20 mouse cellular contexts compared by ENCODE assay signal in the genomic region with DNA sequence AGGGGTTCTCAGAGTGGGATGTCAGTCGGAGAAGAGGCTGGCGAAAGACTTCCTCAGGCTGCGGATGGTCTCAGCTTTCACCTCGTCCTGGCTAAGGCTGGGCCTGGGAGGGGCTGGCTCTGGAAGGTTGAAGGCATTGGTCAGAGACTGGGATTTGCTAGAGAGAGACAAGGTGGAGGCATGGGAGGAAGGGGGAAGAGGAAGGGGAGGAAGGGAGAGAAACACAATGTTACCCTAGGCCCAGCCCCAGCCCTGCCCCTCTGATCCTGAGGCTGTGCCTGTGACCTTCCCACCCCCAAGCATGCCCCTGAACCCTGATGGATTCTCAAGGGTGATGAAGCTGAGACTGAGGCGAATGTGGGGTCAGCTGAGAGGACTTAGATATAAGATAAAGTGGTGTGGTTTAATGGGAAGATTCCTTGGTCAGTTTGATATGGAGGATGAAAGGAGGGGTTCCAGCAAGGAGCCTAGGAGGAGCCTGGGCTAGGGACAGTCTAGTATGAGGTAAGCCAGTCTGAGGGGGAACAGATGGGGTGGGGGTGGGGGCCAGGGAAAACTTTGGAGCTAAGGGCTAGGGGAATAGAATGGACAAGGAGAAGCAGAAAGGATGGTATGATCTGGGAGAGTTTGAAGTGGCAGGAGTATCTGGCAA. TPM values are rescaled to one million over a fixed set of nuclear protein-coding genes. Genes with fewer than 3 reads are reported as not detected.
DNase-seq lines count a peak whose midpoint lies in the region; ATAC-seq and TF ChIP-seq lines count a peak whose summit lies in the region.
"Had no signal": no experiment of that assay in that cellular context is flagged by ENCODE, and none has a peak within 500 bp of the region (broad histone marks: within the 10 kb centered on the region; RNA-seq: fewer than 3 reads in every experiment).

No protein-coding gene starts in this region.

- no peaks in the 10 kb centered on the region for H3K27me3 ChIP-seq in hindbrain, embryonic 16.5 days (replicated peaks; ENCODE audit: control insufficient read depth, insufficient read depth, low read length)
- no peaks in the 10 kb centered on the region for H3K27me3 ChIP-seq in hindbrain, embryonic 12.5 days
- no peaks in the 10 kb centered on the region for H3K27me3 ChIP-seq in lung, embryonic 16.5 days (ENCODE audit: control insufficient read depth, insufficient read depth, low read depth, low read length)
- no peaks in the 10 kb centered on the region for H3K27me3 ChIP-seq in myocyte (ENCODE audit: control insufficient read depth, insufficient read depth, insufficient read length)
- H3K27me3 ChIP-seq: embryonic facial prominence, embryonic 12.5 days; heart, embryonic 12.5 days; liver, embryonic 12.5 days had no signal

- no peak overlapping the region for H3K27ac ChIP-seq in hindbrain, embryonic 16.5 days (ENCODE audit: low read depth, low read length)
- H3K27ac ChIP-seq in hindbrain, embryonic 12.5 days: no peak overlapping the region
- no peak overlapping the region for H3K27ac ChIP-seq in lung, embryonic 16.5 days (ENCODE audit: low read length)
- H3K27ac ChIP-seq: embryonic facial prominence, embryonic 12.5 days; liver, embryonic 12.5 days had no signal

- no peak for TF ChIP-seq POLR2A in myocyte (IDR thresholded peaks at IDR 0.05; ENCODE audit: insufficient read length, low read depth)

- WGBS in hindbrain, embryonic 16.5 days: 56% methylated on average over 5 of the region's 5 CpGs
- 58% methylated on average over 5 of the region's 5 CpGs for WGBS in hindbrain, embryonic 12.5 days
- 31% methylated on average over 5 of the region's 5 CpGs for WGBS in lung, embryonic 16.5 days

- peaks cover 6% of the 10 kb centered on the region; the same call in 1 of the 2 replicates for H3K36me3 ChIP-seq in hindbrain, embryonic 16.5 days (ENCODE audit: control insufficient read depth, insufficient read depth, low read length)
- peaks cover 8% of the 10 kb centered on the region; the same call in 1 of the 2 replicates for H3K36me3 ChIP-seq in hindbrain, embryonic 12.5 days
- H3K36me3 ChIP-seq in lung, embryonic 16.5 days (ENCODE audit: control insufficient read depth, insufficient read depth, low read length): no peaks in the 10 kb centered on the region; the same call in none of the 2 replicates
- H3K36me3 ChIP-seq in myocyte (ENCODE audit: control insufficient read depth, insufficient read depth): no peaks in the 10 kb centered on the region
- H3K36me3 ChIP-seq: embryonic facial prominence, embryonic 12.5 days had no signal

- 0 out of 2 replicates have a peak, but pooled peaks have one; percentile 1 for ATAC-seq in hindbrain, embryonic 16.5 days
- ATAC-seq in hindbrain, embryonic 12.5 days (ENCODE audit: low FRiP score): no peak
- peak; percentile 37 for ATAC-seq in lung, embryonic 16.5 days (ENCODE audit: low read depth)
- ATAC-seq: liver, embryonic 12.5 days had no signal

- intact Hi-C loops in gastrocnemius, postnatal 36 days (cut with DNase I): no loop called here

- peak; percentile 8 for DNase-seq in embryo, embryonic 10 days (ENCODE audit: low spot score)
- no peak for DNase-seq in embryo, embryonic 10.5 days (ENCODE audit: low spot score)
- DNase-seq in lung, postnatal 25 days (ENCODE audit: low spot score): no peak
- no peak for DNase-seq in gastrocnemius, postnatal 36 days
- DNase-seq: adrenal gland, adult 2 months; cerebellum, postnatal 36 days; kidney, adult 11 months; left cerebral cortex, postnatal 4 days; right cerebral cortex, postnatal 4 days; thymus, adult 18-20 months had no signal

- H3K9ac ChIP-seq in hindbrain, embryonic 16.5 days (ENCODE audit: low read depth, low read length): no peak overlapping the region
- H3K9ac ChIP-seq in hindbrain, embryonic 12.5 days: no peak overlapping the region
- no peak overlapping the region for H3K9ac ChIP-seq in lung, embryonic 16.5 days (ENCODE audit: low read length)
- H3K9ac ChIP-seq: embryonic facial prominence, embryonic 12.5 days; liver, embryonic 12.5 days had no signal

- no peaks in the 10 kb centered on the region for H3K79me2 ChIP-seq in myocyte (ENCODE audit: control insufficient read depth, insufficient read depth)

- H3K4me3 ChIP-seq in hindbrain, embryonic 16.5 days (ENCODE audit: low read length): no peak overlapping the region
- no peak overlapping the region for H3K4me3 ChIP-seq in hindbrain, embryonic 12.5 days
- H3K4me3 ChIP-seq in lung, embryonic 16.5 days (ENCODE audit: low read length): no peak overlapping the region
- no peak overlapping the region for H3K4me3 ChIP-seq in myocyte
- H3K4me3 ChIP-seq: embryonic facial prominence, embryonic 12.5 days; heart, embryonic 12.5 days; liver, embryonic 12.5 days; midbrain, embryonic 10.5 days had no signal

- no peaks in the 10 kb centered on the region for H3K4me1 ChIP-seq in hindbrain, embryonic 16.5 days (ENCODE audit: control insufficient read depth, insufficient read depth, low read depth, low read length)
- H3K4me1 ChIP-seq in hindbrain, embryonic 12.5 days: no peaks in the 10 kb centered on the region
- no peaks in the 10 kb centered on the region; the same call in 1 of the 2 replicates for H3K4me1 ChIP-seq in lung, embryonic 16.5 days (replicated peaks; ENCODE audit: control insufficient read depth, insufficient read depth, low read length)
- H3K4me1 ChIP-seq: embryonic facial prominence, embryonic 12.5 days had no signal

- H3K4me2 ChIP-seq in hindbrain, embryonic 16.5 days (ENCODE audit: low read length): no peak overlapping the region
- H3K4me2 ChIP-seq in hindbrain, embryonic 12.5 days (replicated peaks): no peak overlapping the region
- H3K4me2 ChIP-seq in lung, embryonic 16.5 days (ENCODE audit: low read depth, low read length): no peak overlapping the region
- H3K4me2 ChIP-seq in myocyte (ENCODE audit: low read depth): no peak overlapping the region
- H3K4me2 ChIP-seq: embryonic facial prominence, embryonic 12.5 days had no signal

- H3ac ChIP-seq in myocyte (ENCODE audit: control insufficient read depth, insufficient read length): no peak overlapping the region

- no peaks in the 10 kb centered on the region for H3K9me3 ChIP-seq in hindbrain, embryonic 16.5 days (ENCODE audit: control insufficient read depth, low read length)
- H3K9me3 ChIP-seq in hindbrain, embryonic 12.5 days (replicated peaks): 0 out of 2 replicates have a peak, but pooled peaks cover 6% of the 10 kb centered on the region
- H3K9me3 ChIP-seq in lung, embryonic 16.5 days (ENCODE audit: control insufficient read depth, low read length): no peaks in the 10 kb centered on the region
- H3K9me3 ChIP-seq: embryonic facial prominence, embryonic 12.5 days; liver, embryonic 12.5 days had no signal

TF ChIP-seq in myocyte, 11 proteins besides CTCF, POLR2A, EP300 and RAD21:
- no peak for TF ChIP-seq MYOD1 (IDR thresholded peaks at IDR 0.05; ENCODE audit: control insufficient read depth in 1 of 3, insufficient read length in 2 of 3, low read depth in 2 of 3)
- TF ChIP-seq TCF12 (IDR thresholded peaks at IDR 0.05; ENCODE audit: insufficient read depth, poor library complexity, severe bottlenecking): no peak
- no peak for TF ChIP-seq E2F4 (IDR thresholded peaks at IDR 0.05; ENCODE audit: insufficient read depth)
- no peak for TF ChIP-seq MYOG (IDR thresholded peaks at IDR 0.05; ENCODE audit: control insufficient read depth in 1 of 3, insufficient read depth in 1 of 3, insufficient read length in 2 of 3, low read depth in 2 of 3)
- TF ChIP-seq TCF3 (IDR thresholded peaks at IDR 0.05; ENCODE audit: insufficient read length, low read depth): no peak
- TF ChIP-seq SRF (IDR thresholded peaks at IDR 0.05; ENCODE audit: control insufficient read depth, insufficient read length, low read depth): no peak
- TF ChIP-seq POLR2AphosphoS2 (IDR thresholded peaks at IDR 0.05; ENCODE audit: insufficient read length, low read depth): peak; percentile 71
TF ChIP-seq in myocyte: peak in this region for 1.

RNA-seq across cellular contexts. Expression of a gene that starts 8.4 kb away (rescaled TPM):
- 3.1 and 6.0 TPM in 2 replicates for polyA plus RNA-seq in hindbrain, embryonic 16.5 days (2015; fragmentation: Nextera tagmentation; extraction: Ambion mirVana)
- 8.8 and 10.7 TPM in 2 replicates for polyA plus RNA-seq in hindbrain, embryonic 12.5 days (2016; fragmentation: Nextera tagmentation; extraction: Ambion mirVana)
- polyA plus RNA-seq in lung, embryonic 16.5 days (2015; fragmentation: Nextera tagmentation; extraction: Ambion mirVana): 24.8 and 26.1 TPM in 2 replicates
- polyA plus RNA-seq in myocyte (2012; fragmentation: generic; extraction: Trizol): 387 TPM
- total RNA-seq in gastrocnemius, postnatal 36 days (2021): 1 to 10 TPM; 2.1 to 2.5 TPM
- total RNA-seq: layer of hippocampus, adult 18-20 months; neutrophil, adult 5-6 weeks had no signal

RNA-seq across cellular contexts. Expression of a gene that starts 59.2 kb away (rescaled TPM):
- 76.9 and 100 TPM in 2 replicates for polyA plus RNA-seq in hindbrain, embryonic 16.5 days (2015; fragmentation: Nextera tagmentation; extraction: Ambion mirVana)
- polyA plus RNA-seq in hindbrain, embryonic 12.5 days (2016; fragmentation: Nextera tagmentation; extraction: Ambion mirVana): 22.5 and 29.4 TPM in 2 replicates
- polyA plus RNA-seq in lung, embryonic 16.5 days (2015; fragmentation: Nextera tagmentation; extraction: Ambion mirVana): 0.31 TPM in 2 replicates
- 8.1 TPM for polyA plus RNA-seq in myocyte (2012; fragmentation: generic; extraction: Trizol)
- under 1 TPM; 0.07 to 0.08 TPM for total RNA-seq in gastrocnemius, postnatal 36 days (2021)

Comparison
In these comparisons a context has a peak if more than half of its experiments do, and no peak if none do; other contexts are left out.
1. RNA of a gene that starts 8.4 kb away (polyA plus RNA-seq): 387 TPM in myocyte (single experiment); 24.8 to 26.1 TPM in lung, embryonic 16.5 days, 8.8 to 10.7 TPM in hindbrain, embryonic 12.5 days and 3.1 to 6.0 TPM in hindbrain, embryonic 16.5 days; every median in the first group is over 10 times any median in the second.